Mouse (Mus musculus) heart, adult 2 months (tissue): ENCODE data around the gene Hoxa11.

Experiments
- CTCF ChIP-seq: fragments of 200-600 bp; IDR thresholded peaks from 2 replicates; pipeline ENCODE4 v1.8.1; 2022; ENCODE audit warnings: antibody characterized with exemption, mild to moderate bottlenecking, moderate library complexity
- POLR2A ChIP-seq: fragments of 200-500 bp; IDR thresholded peaks from 2 replicates; pipeline ENCODE4 v1.6.1; 2011; ENCODE audit warnings: mild to moderate bottlenecking, low read depth, low read length, control low read depth; ENCODE audit not compliant: insufficient read depth

DNA sequence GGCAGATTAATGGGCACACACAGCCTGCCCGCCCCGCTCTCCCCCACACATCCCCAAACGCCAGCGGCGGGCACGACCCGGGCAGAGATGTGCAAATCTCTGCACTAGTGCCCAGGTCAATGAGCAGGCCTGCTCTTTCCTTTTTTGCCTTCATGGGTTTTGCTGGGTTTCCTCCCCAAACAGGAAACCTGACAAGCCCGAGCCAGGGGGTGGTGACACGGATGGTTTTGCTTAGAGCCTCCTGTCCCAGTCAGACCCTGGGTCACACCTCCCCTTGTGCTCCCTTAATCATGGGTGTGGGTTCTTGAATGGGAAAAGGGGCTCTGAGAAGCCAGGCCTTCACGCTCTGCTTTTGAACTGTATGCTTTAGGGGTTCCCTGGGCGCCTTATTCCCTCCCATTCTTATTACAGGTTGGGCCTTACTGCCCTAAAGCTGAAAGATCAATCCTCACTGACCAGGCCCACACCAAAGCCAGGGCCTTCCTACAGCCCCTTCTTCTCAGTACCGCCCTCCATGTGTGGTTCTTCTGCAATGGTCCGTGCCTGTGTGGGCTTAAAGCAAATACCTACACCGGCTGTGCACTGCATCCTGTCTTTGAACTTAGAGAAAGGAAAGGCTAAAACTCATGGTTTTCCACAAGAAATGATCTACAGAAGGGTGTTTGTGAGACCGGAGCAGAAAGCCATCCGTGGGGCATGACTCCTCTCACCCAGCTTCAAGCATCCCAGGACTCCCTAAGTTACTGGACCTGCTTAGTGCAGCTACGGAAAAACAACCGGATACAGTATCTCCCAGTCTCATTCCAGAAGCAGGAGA is 36.5 kb downstream of the Hoxa11 start:
- TF ChIP-seq CTCF: no peak
- TF ChIP-seq POLR2A: no peak
